Mouse (Mus musculus): ENCODE measurements at regions not wholly inside any gene's neighbourhood (a gene's known extent, or its start where the extent isn't known, plus 50 kb on each side); places are given as distances from the start of the nearest gene placed in this dataset.
A peak's percentile ranks its signal among the peaks of the same experiment; 100 is the strongest.

DNA sequence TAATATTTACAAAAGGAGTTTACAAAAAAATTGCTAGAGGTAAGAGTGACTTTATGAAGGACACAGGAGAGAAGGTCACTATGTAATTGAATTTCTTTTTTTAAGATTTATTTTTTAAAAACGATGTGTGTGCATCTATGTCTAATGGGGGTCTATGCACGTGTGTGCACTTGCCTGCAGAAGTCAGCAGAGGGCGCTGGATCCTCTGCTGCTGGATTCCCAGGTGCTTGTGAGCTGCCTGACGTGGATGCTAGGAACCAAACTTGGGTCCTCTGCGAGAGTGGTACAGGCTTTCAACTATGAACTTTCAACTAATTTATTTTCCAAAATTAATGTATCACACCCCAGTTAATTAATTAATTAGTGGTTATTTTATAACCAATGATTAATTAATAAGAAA, 85.0 kb downstream of the Glrx3 start:
- Histone ChIP-seq H3K27me3 (ENCODE audit: control insufficient read depth in 1 of 2, insufficient read depth in 2 of 2, low read length in 2 of 2) (no peaks in the 10 kb centered on the region), H3K9me3 (replicated peaks; ENCODE audit: insufficient read depth, low read length) (no peaks in the 10 kb centered on the region), H3K4me3 (ENCODE audit: control insufficient read depth in 1 of 2, insufficient read depth in 1 of 2, low read depth in 2 of 2, low read length in 2 of 2) (no peak overlapping the region)

DNA sequence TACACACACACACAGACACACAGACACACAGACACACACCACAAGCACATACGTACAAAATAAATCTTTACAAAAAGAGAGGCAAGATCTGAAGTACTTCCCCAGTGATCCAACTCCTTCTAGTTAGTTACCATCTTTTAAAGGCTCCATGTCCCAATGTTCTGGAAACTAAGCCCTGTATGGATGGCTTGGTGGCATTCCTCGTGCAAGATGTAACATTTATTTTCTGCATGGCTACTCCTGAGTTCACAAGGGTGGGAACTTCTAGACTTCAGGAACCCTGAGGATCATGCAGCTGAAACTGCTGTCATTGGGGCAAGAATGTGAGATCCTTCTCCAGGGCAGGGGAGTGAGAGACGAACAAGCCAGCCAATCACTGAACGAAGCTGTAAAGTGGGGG, 96.1 kb downstream of the Glrx3 start:
- Histone ChIP-seq H3K79me2 (ENCODE audit: control insufficient read depth, insufficient read depth, low read length, poor library complexity) (no peaks in the 10 kb centered on the region), H3K36me3 (ENCODE audit: control insufficient read depth in 1 of 2, insufficient read depth in 2 of 2, low read length in 2 of 2) (no peaks in the 10 kb centered on the region), H3K27ac (ENCODE audit: control insufficient read depth, low read depth, low read length) (no peak overlapping the region), H3K4me1 (ENCODE audit: control insufficient read depth in 1 of 2, insufficient read depth in 2 of 2, low read length in 2 of 2) (no peaks in the 10 kb centered on the region), H3K27me3 (ENCODE audit: control insufficient read depth in 1 of 2, insufficient read depth in 2 of 2, low read length in 2 of 2) (no peaks in the 10 kb centered on the region), H3K9ac (ENCODE audit: control insufficient read depth, low read depth, low read length, poor library complexity, severe bottlenecking) (no peak overlapping the region), H3K4me3 (ENCODE audit: control insufficient read depth in 1 of 2, insufficient read depth in 1 of 2, low read depth in 2 of 2, low read length in 2 of 2) (no peak overlapping the region), H3K9me3 (replicated peaks; ENCODE audit: insufficient read depth, low read length) (no peaks in the 10 kb centered on the region)
- TF ChIP-seq MAX (IDR thresholded peaks at IDR 0.05; ENCODE audit: low read length): no peak
- no peak for TF ChIP-seq MYB (IDR thresholded peaks at IDR 0.05; ENCODE audit: low read depth, low read length)
- no peak for TF ChIP-seq EP300 (IDR thresholded peaks at IDR 0.05; ENCODE audit: low read depth in 1 of 2, low read length in 2 of 2)
- no peak for TF ChIP-seq GATA1 (IDR thresholded peaks at IDR 0.05; ENCODE audit: low read depth, low read length)
- TF ChIP-seq BHLHE40 (IDR thresholded peaks at IDR 0.05; ENCODE audit: borderline replicate concordance, low read depth, low read length): no peak
- no peak for TF ChIP-seq TBP (IDR thresholded peaks at IDR 0.05; ENCODE audit: low read depth, low read length)
- no peak for TF ChIP-seq POLR2AphosphoS5 (IDR thresholded peaks at IDR 0.05; ENCODE audit: borderline replicate concordance, low read depth, low read length)
- no peak for TF ChIP-seq POLR2A (IDR thresholded peaks at IDR 0.05; ENCODE audit: control insufficient read depth in 1 of 2, insufficient read depth in 1 of 2, low read depth in 1 of 2, low read length in 2 of 2, poor library complexity in 1 of 2)
- TF ChIP-seq ZKSCAN1 (IDR thresholded peaks at IDR 0.05; ENCODE audit: low read depth, low read length): no peak
- no peak for DNase-seq (ENCODE audit: low read depth, low spot score)

More for the DNA sequence above, 85.0 kb downstream of the Glrx3 start:
- Histone ChIP-seq H3K79me2 (ENCODE audit: control insufficient read depth, insufficient read depth, low read length, poor library complexity) (no peaks in the 10 kb centered on the region), H3K36me3 (ENCODE audit: control insufficient read depth in 1 of 2, insufficient read depth in 2 of 2, low read length in 2 of 2) (no peaks in the 10 kb centered on the region), H3K27ac (ENCODE audit: control insufficient read depth, low read depth, low read length) (no peak overlapping the region), H3K4me1 (ENCODE audit: control insufficient read depth in 1 of 2, insufficient read depth in 2 of 2, low read length in 2 of 2) (no peaks in the 10 kb centered on the region), H3K9ac (ENCODE audit: control insufficient read depth, low read depth, low read length, poor library complexity, severe bottlenecking) (no peak overlapping the region)
- no peak for TF ChIP-seq TBP (IDR thresholded peaks at IDR 0.05; ENCODE audit: low read depth, low read length)
- no peak for TF ChIP-seq ELF1 (IDR thresholded peaks at IDR 0.05; ENCODE audit: low read depth, low read length)
- TF ChIP-seq ZNF384 (IDR thresholded peaks at IDR 0.05; ENCODE audit: low read depth, low read length): no peak
- no peak for TF ChIP-seq POLR2AphosphoS5 (IDR thresholded peaks at IDR 0.05; ENCODE audit: borderline replicate concordance, low read depth, low read length)
- peak in 2 of 3 experiments; percentile 4 to 22; a peak in 2 of 6 replicates for TF ChIP-seq CTCF (IDR thresholded peaks at IDR 0.05 in 2 of 3, conservative IDR thresholded peaks at IDR 0.05 in 1 of 3; ENCODE audit: control insufficient read depth in 1 of 3, insufficient read depth in 1 of 3, low read depth in 2 of 3, low read length in 3 of 3, poor library complexity in 1 of 3, severe bottlenecking in 1 of 3)
- no peak for TF ChIP-seq EP300 (IDR thresholded peaks at IDR 0.05; ENCODE audit: low read depth in 1 of 2, low read length in 2 of 2)
- DNase-seq (ENCODE audit: low read depth, low spot score): no peak

DNA sequence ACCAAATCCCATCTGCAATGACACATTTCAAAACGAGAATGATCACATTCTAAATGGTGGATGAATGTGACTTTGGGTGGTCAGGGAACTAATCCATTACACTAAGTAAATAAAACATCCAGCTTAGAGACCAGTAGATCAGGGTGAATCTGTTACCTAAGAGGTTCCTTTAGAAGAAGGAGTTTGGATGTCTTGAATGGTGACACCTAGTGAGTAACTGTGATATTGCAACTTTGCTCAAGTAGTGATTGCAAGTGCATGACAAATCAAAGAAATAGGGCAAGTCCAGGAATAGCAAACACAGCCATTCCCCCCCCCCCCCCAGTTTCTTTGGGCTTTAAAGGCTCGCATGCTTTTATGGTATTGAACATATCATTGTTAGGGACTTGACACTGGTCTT, 112.6 kb downstream of the Glrx3 start:
- no peaks in the 10 kb centered on the region for H3K9me3 ChIP-seq (replicated peaks; ENCODE audit: insufficient read depth, low read length)
- no peak overlapping the region for H3K4me3 ChIP-seq (ENCODE audit: control insufficient read depth in 1 of 2, insufficient read depth in 1 of 2, low read depth in 2 of 2, low read length in 2 of 2)
- H3K4me1 ChIP-seq (ENCODE audit: control insufficient read depth in 1 of 2, insufficient read depth in 2 of 2, low read length in 2 of 2): no peaks in the 10 kb centered on the region
- H3K27me3 ChIP-seq (ENCODE audit: control insufficient read depth in 1 of 2, insufficient read depth in 2 of 2, low read length in 2 of 2): no peaks in the 10 kb centered on the region
- TF ChIP-seq MAX (IDR thresholded peaks at IDR 0.05; ENCODE audit: low read length) (no peak), MYB (IDR thresholded peaks at IDR 0.05; ENCODE audit: low read depth, low read length) (no peak), CTCF (IDR thresholded peaks at IDR 0.05 in 2 of 3, conservative IDR thresholded peaks at IDR 0.05 in 1 of 3; ENCODE audit: control insufficient read depth in 1 of 3, insufficient read depth in 1 of 3, low read depth in 2 of 3, low read length in 3 of 3, poor library complexity in 1 of 3, severe bottlenecking in 1 of 3) (peak in 2 of 3 experiments; percentile 32 to 36; a peak in 4 of 6 replicates)
- H3K27ac ChIP-seq (ENCODE audit: control insufficient read depth, low read depth, low read length): no peak overlapping the region
- no peak overlapping the region for H3K9ac ChIP-seq (ENCODE audit: control insufficient read depth, low read depth, low read length, poor library complexity, severe bottlenecking)
- H3K36me3 ChIP-seq (ENCODE audit: control insufficient read depth in 1 of 2, insufficient read depth in 2 of 2, low read length in 2 of 2): no peaks in the 10 kb centered on the region
- no peaks in the 10 kb centered on the region for H3K79me2 ChIP-seq (ENCODE audit: control insufficient read depth, insufficient read depth, low read length, poor library complexity)
- peak; percentile 36 for DNase-seq (ENCODE audit: low read depth, low spot score)
